Mouse (Mus musculus) B cell, adult 2 months (primary cell): ENCODE measurements around the gene Zdhhc8.
"Not testable (repeated sequence)": the region's sequence is repeated elsewhere in the genome, so short reads cannot be mapped to it uniquely, and the experiment has no call there.

Experiments
- DNase-seq, 2 experiments: peaks; one replicate each; pipeline ENCODE4 v3.0.0; 2022

The Zdhhc8 gene

DNA sequence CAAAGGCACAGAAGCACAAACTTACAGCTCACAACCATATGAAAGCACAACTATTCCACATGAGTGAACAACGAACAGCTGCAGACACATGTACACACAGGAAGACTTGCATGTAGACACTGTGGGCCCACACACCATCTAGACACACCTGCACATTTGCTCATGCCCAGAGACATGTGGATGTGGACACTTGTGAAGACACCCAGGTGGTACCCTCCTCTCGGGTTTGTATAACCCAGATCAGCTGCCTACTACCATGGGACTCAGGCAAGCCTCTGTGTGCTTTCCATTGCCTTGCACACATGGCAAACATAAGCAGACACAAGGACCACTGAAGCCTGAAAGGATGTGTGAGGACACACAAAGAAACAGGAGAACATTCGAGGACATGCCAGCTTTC, 3.9 kb downstream of the Zdhhc8 start:
- no peak for DNase-seq

DNA sequence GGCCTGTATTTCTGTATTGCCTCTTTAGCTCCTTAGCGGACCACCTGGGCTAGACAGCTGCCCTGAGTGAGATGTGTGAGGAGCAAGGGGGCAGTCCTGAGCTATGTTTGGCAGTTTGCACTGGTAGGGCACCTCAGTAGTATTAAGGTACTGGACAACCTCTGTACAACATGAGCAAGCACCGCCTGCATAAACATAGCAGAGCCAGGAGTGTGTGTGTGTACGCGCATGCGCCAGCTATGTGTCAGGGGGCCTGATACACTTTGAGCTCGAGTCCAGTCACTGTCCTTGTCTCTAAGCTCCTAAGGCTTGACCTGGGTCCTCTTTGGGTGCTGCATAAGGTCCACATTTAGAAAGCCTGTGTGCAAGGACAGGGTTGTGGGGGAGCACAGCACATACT, 4.3 kb downstream of the Zdhhc8 start:
- DNase-seq, result no peak

DNA sequence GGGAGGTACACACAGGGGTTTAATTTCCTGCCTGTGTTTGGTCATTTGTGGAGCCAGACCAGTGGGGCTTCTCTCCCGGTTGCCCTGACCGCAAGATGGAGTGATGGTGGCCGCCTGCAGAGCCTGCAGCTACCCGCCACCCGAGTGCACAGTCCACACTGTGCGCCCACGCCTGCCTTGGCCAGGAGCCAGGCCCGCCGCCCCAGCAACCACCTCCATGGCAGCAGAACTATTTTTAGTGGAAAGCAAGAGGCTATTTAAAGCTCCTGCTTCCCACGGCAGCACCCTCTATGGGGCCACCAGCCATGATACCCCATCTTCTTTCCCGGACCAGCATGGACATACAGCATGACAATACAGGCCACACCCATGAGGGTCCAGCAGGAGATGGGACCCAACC, 5.3 kb downstream of the Zdhhc8 start:
- no peak for DNase-seq

DNA sequence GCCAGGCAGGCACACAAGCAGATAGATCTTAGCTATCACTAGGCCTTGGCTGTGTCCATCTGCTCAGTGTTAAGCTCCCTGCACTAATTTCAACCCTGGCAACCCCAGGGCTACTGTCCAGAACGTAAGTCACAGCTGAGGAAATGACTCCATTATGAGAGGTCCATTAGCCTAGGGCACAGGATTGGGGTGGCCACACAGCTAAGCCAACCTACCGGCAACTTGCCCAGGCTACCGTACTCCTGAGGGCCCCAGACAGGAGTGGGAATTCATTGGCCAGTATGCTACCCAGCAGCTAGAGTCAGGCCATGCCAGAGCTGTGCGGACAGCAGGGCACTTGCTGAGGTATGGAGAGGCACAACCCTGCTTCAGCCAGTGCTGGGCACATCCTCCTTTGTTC, 6.1 kb downstream of the Zdhhc8 start:
- no peak for DNase-seq

DNA sequence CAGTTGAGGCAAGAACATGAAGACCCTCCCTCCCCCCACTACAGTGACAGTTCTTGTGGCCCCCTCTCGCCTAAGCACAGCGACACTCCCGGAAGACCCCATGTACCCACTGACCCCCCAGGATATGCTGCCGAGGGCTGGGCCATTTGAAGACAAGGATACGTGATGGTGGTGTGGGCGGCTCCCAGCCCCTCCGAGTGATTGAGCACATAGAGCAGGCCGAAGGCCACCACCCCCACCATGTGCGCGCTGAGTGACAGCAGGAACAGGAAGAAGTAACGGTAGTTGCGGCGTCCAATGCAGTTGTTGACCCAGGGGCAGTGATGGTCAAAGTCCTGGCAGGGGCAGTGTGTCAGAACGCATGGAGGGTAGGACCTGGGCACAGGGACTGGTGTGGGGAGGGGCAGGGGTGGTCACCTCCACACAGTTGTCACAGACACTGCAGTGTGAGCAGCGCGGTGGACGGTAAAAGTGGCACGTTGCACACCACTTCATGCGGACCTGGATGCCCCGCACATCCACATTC, 7.0 kb downstream of the Zdhhc8 start:
- no peak for DNase-seq

DNA sequence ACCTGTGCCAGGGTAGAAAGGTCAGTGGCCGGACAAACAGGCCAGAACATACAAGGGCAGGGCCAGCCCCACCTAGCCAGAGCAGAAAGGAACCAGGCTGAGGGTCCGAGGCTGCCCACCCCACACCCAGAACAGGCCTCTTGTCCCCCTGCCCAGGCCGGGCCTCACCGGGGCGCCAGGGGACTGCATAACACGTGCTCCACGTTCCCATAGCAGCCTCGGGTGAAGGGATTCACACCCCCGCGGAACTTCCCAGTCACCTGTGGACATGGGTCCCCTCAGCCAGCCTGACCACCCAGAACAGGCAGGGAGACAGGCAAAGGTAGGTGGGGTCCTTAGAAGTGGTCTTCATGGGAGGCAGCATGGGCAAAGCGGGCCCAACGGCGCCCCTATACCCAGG, 7.7 kb downstream of the Zdhhc8 start:
- DNase-seq, result no peak

DNA sequence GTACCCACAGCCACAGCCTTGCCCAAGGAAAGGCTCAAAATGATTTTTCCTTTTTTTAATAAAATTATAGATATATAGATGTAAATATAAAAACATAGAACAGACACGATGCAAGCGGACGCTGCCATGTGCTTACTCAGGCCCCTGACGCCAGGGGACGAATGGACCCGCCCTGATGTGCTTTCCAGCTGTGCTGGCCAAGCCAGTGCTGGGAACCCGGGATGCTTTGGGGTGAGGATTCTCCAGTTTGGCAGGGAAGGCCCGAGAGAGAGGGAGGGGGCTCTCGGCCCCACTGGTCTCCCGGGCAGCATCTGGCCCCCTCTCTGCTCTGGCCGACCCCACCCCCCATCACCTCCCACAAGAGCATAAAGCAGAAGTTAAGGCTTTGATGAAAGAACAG, 12.7 kb downstream of the Zdhhc8 start:
- DNase-seq, result no peak

DNA sequence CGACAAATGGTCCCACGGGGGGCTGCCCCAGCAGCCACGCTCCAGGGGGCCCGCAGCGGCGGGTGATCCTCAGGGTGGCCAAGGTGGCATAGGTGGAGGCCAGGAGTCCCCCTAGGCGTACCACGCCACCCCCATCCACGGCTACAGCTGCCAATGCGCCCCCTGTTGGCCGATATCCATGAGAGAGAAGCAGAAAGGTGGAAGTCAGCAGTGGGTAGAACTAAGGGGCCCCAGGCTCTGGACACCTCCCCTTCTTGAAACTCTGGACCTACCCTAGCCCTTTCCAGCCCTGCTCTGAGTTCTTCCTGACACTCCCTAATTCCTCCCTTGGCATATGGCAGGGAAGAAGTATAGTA, 13.4 kb downstream of the Zdhhc8 start:
- peak; percentile 28 to 34 for DNase-seq

DNA sequence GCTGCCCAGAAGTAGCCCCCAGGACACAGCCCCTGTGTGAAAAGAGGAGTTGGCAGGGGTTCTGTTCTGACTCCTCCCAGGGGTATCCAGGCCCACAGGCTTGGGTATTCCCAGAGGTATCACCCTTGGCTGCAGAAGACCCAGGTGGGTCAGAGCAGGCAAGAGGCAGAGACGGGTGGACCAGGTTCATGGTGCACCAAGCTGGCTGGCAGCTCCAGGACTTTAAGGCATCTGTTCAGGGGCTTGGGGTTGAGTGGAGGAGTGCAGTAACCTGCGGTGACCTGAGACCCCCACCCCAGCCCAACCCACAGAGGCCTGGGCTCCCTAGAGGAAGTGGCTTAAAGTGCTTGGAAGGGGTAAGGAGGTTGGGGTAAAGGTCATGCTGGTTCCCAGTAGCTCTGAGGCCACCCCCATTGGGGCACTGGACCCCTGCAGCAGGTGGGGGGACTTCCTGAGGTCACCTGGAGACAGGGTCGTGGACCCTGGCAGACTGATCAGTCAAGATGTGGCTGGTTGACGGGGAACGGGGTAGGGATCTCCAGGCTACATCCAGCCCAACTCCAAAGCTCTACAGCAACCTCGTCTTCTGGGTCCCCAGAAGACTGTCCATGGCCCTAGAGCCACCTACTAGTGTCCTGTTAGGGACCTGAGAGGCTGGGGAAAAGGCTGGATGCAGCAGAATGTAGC, 13.9 kb downstream of the Zdhhc8 start:
- no peak for DNase-seq

DNA sequence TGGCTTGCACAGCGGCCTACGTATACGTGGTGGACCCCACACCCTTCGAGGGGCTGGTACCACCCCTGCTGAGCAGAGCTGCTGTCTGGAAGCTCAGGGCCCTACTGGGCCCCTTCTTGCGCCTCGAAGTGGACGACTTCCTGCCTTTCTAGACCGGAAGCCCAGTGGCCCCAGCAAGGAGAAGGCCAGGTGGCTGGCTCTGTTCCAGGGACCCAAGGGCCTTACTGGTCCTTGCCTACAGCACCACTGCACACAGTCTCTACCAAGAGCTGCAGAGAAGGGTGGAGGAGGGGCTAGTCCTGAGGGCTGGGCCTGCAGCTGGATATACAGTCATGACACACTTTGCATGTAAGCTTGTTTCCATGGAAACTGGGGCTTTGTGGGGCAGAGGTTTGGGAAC, 14.9 kb downstream of the Zdhhc8 start:
- DNase-seq, result no peak

DNA sequence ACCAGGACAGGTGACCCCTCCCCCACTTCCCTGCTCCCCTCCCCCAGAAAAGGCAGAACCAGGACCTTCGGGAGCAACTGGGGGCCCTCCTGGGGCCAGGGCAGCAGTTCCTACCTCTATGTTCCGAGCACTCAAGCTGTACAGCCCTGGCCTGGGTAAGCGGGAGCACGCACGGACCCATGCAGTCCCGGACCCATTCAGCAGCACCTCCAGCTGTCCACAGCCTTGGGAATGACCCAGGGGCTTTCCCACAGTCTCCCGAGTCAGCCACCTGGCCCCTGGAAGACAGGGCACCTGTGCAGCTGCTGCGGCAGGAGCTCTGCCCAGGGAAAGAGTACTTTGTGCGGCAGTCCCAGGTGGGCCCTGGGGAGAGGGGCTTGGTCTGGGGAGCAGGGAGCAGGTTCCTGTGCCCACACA, 16.3 kb downstream of the Zdhhc8 start:
- DNase-seq, result no peak

DNA sequence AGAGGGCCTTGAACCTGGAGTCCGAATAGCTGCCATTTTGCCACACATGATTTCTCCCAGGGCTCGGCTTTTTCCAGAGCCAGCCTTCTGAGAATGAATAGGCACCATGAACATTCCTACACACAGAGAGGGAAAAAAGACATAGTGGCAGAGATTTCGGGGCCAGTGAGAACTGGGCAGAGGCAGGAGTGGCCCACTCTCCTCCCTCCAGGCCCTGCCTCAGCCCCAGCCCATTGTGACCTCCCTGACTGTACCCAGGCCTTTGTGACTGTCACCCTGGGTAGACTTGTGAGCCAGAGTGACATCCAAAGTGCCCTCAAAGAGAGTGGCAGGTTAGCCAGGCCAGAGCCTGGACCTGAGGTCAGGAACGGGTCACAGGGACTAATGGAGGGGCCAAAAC, 17.4 kb downstream of the Zdhhc8 start, which contains the start of gene Ccdc188:
TSS of gene Ccdc188 (plus strand) at position 301 of the 400 bp plus-strand sequence.
- no peak for DNase-seq

DNA sequence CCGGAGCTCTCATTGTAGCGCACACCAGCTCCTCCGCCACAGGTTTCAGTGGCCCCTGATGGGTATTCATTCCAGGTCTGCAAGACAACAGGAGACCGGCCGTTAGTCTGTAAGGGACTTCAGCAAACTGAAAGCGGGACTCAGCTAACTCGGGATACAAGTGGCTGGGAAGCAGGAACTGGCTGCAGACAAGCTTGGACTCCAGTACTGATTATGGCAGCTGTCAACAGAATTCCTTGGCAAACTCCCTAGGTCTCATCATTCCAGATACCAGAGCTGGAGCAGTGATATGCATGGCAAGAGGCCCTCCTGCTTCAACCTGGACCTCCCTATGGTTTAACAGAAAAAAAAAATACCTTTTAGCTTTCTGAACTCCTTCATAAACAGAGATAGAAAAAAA, 20.1 kb downstream of the Zdhhc8 start:
- DNase-seq, result no peak

DNA sequence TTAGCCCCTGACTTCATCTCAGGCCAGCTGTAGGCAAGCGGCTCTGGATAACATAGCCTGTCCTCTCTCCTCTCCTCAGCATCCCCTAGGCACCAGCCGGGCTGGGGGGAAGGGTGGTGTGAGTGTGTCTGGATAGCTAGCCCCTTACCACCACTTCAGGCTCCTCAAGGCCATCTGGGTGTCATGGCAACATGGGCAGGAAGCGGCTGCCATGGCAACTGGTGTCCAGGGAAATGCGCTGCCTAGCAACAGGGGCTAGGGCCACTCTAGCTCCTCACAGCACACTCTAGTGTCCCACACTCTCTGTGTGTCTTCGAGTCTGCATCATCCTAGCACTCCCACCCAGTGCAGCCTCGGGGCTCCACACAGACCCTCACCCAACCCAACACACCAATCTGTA, 21.2 kb downstream of the Zdhhc8 start:
- no peak for DNase-seq

DNA sequence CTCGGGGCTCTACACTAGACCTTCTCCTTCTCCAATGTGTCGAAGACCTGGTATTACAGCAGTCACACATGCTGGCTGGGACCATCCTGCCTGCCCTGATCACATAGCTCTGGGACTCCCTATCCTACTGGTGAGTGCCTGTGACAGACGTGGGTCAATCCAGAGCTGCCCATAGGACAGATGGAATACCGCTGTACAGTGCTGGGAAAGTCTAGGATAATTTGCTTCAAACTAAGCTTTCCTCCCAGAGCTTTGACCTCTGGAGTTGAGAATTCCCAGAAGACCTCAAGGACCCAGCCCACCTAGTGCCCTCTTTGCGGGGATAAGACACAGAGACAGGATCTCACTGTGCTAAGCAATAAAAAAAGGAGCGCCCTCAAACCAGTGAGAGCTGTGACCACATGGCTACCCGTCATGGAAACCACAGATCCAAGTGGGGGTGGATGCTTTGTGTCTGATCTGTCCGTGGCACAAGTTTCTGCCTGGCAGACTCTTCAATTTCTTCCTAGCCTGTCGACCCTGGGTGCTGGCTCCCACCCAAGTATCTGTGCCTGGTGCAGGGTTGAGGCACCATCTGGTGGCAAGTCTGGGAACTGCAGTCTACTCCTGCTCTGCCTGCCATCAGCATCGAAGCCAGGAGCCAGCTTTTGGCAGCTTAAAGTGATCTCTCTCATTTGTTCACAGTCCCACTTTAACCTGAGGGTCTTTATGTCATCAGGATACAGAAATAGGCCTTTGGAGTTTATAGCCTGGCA, 23.3 kb downstream of the Zdhhc8 start:
- DNase-seq, result peak; percentile 85 to 86

DNA sequence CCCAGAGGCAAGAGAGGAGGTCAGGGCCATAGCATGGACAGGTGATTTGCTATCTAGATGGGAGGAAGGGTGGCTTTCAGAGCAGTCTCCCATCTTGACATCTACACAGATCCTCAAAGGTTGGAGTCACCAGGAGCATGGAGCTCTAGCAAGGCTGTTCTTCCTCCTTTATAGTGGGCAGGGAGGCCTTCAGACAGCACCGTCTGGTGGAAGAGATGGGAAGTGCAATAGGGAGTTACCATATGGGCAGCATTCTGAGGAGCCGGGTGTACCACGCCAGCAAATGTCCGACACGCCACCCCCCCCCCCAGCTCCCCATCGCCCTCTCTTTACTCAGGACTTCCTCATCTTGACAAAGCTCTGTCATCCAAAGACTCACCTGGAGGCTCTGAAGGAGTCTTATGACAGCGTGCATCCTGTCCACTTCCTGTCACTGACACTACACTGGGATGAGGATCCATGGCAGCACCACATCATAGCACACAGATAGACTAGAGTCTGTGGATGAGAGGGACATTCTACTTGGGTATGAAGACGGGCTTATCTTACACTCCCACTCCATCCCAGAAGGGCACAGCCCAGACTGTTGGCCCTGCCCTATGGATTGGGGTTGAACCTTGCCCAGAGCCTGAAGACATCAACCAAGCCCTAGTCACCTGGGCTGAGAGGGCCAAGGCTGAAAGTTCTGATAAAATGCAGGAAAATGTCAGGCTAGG, 24.1 kb downstream of the Zdhhc8 start:
- DNase-seq, result peak; percentile 73 to 76

DNA sequence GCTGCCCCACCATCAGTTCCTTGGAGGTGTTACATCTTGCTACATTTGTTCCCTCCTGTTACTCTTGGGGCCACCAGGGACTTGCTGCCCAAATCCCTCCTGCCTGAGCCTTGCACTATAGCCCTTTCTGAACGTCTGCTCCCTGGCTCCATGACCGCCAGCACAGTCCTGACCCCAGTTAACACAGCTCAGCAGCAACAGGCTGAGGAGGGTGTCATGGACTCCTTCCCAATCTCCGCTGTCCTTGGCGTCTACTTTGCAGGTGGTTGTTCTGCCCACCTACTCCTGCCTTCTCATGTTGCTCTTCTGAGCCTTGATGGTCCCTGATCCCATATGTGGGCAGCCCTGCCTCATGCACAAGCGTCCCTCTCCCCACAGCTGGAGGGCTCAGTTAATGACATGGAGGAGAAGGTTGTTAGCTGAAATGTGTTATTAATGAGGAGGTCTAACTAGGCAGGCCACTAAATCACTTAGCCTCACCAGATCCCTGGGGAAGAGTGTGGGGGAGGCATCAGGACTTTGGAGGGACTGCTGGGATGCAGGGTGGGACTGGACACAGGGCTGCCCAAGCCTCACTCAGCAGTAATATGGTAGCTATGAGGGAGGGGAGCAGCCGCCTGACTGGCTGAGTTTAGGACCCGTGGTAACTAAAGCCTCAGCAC, 31.4 kb downstream of the Zdhhc8 start:
- no peak for DNase-seq

DNA sequence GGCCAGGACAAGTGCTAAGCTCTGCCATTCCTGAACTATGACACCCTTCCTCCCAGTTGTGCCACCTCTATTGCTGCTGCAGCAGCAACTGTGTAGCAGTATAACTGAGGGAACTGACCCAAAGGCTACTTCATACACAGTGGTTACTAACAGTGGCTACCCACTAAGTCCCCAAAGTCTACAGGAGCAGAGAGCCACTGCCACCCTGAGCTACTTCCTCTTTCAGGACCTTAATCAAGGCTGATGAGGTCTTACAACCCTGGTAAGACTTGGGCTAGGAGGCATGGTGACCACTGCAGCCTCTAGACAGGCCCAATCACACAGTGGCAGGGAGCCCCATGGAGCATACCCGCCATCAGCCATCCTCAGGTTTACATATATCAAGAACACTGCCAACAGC, 32.9 kb downstream of the Zdhhc8 start:
- DNase-seq, result no peak

DNA sequence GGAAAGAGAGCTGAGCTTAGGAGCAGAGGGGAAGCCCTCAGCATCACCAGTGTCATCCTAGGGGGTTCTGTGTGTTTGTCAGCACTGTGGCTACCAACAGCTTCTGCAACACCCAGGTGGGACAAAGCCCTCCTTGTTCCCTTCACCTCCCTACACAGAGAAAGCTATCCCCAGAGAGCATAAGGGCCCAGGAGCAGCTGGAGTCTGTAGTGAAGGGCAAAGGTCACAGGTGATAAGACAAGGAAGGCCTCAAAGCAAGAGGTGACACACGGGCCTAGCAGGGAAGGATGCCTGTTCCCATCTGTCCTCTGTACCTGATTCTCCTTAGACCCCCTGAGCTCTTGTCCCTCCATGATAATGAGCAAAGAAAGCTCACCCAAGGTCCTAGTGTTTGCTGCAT, 33.3 kb downstream of the Zdhhc8 start:
- DNase-seq, result no peak

DNA sequence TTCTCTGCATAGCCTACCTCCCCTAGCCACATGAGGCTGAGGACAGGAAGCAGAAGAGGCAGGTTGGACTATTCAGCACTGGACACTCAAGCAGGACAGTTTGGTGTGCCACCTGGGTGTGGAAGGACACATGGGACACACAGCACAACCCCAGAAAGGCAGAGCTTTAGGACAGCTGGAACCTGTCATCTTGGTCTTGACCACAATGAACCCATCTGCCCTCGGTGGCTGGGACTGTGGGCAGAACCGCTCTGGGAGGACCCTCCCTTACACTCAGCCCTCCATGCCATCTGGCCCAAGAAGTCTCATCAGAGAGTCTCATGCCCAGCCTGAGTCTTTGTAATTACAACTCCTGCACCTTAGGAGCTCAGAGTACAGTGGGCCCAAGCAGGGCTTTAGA, 34.9 kb downstream of the Zdhhc8 start:
- no peak for DNase-seq

DNA sequence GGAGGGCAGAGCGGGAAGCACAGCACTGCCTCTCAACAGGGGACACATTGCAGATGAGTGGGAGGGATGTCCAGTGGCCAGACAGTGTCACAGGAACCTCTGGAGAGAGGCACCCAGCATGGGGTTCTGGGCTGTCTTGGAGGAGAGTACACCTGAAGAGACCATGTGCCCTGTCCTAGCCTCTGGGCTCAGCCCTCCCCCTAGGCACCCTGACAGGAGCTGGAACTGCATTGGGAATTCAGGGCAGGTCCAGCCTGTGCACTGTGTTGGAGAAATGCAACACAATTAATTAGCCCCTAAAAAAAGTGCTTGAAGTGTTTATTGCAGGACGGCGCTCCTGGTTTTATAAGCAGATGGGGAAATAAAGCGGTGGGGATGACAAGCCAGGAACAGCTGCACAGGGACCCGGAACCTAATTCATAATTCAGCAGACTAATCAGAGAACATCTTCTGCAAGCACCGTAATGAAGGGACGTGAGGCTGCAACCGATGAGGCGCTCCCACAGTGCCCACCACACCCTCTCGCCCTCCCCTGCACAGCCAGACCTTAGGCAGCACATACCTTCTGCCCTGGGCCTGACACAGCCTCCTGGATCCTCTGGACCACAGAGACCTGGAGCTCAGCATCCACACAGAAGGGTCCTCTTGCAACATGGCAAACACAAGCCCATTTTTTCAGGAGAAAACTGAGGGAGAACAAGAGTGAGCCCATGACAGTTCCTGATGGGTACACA, 36.4 kb downstream of the Zdhhc8 start:
- no peak for DNase-seq

DNA sequence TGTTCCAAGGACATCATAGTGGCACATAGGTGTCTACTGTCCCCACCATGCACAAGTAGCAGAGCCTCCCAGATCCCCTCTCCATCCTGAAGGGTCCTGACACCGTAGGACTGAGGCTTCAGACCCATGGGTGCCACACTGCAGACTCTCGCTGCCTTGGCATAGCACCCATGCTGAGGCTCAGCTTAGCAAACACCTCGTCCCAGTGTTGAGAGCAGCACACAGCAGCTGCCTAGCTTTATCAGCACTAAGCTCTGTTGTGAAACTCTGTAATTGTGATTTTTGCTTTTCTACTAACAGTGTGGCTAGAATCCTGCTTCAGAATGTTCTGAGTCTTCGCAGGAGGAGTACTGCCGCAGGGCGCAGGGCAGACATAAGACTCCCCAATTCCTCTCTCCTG, 37.1 kb downstream of the Zdhhc8 start:
- no peak for DNase-seq

DNA sequence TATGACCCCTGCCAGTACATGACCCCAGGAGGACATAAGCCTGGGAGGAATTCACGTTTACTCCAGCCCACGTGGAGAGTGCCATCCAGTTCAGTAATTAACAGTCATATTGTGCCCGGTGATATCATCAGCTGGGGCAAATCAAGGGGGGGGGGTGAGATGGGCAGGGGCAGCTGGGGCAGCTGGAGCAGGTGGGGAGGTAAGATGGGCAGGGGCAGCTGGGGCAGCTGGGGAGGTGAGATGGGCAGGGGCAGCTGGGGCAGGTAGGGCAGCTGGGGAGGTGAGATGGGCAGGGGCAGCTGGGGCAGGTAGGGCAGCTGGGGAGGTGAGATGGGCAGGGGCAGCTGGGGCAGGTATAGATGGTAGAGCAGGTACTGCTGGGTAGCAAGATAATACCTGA, 39.4 kb downstream of the Zdhhc8 start:
- DNase-seq, result not testable (repeated sequence)
